Mouse (Mus musculus): ENCODE measurements at regions not wholly inside any gene's neighbourhood (a gene's known extent, or its start where the extent isn't known, plus 50 kb on each side); places are given as distances from the start of the nearest gene placed in this dataset.

- DNase-seq (ENCODE audit: low spot score) (no peak), ATAC-seq (replicated peaks; ENCODE audit: low FRiP score, low TSS enrichment, low read depth) (no peak)
- H3K4me2 ChIP-seq (ENCODE audit: low read length): no peak overlapping the region
- H3K36me3 ChIP-seq (ENCODE audit: control insufficient read depth, insufficient read depth, low read length): no peaks in the 10 kb centered on the region
- 94% methylated on average over 3 of the region's 3 CpGs for WGBS
- H3K9ac ChIP-seq (ENCODE audit: low read length): no peak overlapping the region
- no peaks in the 10 kb centered on the region for H3K9me3 ChIP-seq (ENCODE audit: control insufficient read depth, low read length)
- H3K27me3 ChIP-seq (replicated peaks; ENCODE audit: control insufficient read depth, insufficient read depth, low read length): no peaks in the 10 kb centered on the region
- no peak overlapping the region for H3K4me3 ChIP-seq (ENCODE audit: low read depth, low read length)
- no peaks in the 10 kb centered on the region for H3K4me1 ChIP-seq (replicated peaks; ENCODE audit: control insufficient read depth, insufficient read depth, low read length)
- no peak overlapping the region for H3K27ac ChIP-seq (ENCODE audit: low read depth)
Observed at GRCm38 (mm10) chr4:105555941-105556340, 233.7 kb upstream of the Gm12728 start.

GRCm38 (mm10) chr4:105557396-105557795 is 232.3 kb upstream of the Gm12728 start:
- WGBS: 88% methylated on average over 2 of the region's 2 CpGs
- H3K4me2 ChIP-seq (ENCODE audit: low read length): no peak overlapping the region
- H3K36me3 ChIP-seq (ENCODE audit: control insufficient read depth, insufficient read depth, low read length): no peaks in the 10 kb centered on the region
- H3K4me1 ChIP-seq (replicated peaks; ENCODE audit: control insufficient read depth, insufficient read depth, low read length): no peaks in the 10 kb centered on the region
- no peaks in the 10 kb centered on the region for H3K27me3 ChIP-seq (replicated peaks; ENCODE audit: control insufficient read depth, insufficient read depth, low read length)
- H3K9me3 ChIP-seq (ENCODE audit: control insufficient read depth, low read length): no peaks in the 10 kb centered on the region
- no peak overlapping the region for H3K9ac ChIP-seq (ENCODE audit: low read length)
- ATAC-seq (replicated peaks; ENCODE audit: low FRiP score, low TSS enrichment, low read depth): no peak
- H3K4me3 ChIP-seq (ENCODE audit: low read depth, low read length): no peak overlapping the region
- no peak overlapping the region for H3K27ac ChIP-seq (ENCODE audit: low read depth)
- DNase-seq (ENCODE audit: low spot score): no peak

- Histone ChIP-seq H3K36me3 (ENCODE audit: control insufficient read depth, insufficient read depth, low read length) (no peaks in the 10 kb centered on the region), H3K27ac (ENCODE audit: low read depth) (no peak overlapping the region), H3K4me1 (replicated peaks; ENCODE audit: control insufficient read depth, insufficient read depth, low read length) (no peaks in the 10 kb centered on the region), H3K9me3 (ENCODE audit: control insufficient read depth, low read length) (no peaks in the 10 kb centered on the region), H3K4me2 (ENCODE audit: low read length) (no peak overlapping the region), H3K9ac (ENCODE audit: low read length) (no peak overlapping the region), H3K27me3 (replicated peaks; ENCODE audit: control insufficient read depth, insufficient read depth, low read length) (no peaks in the 10 kb centered on the region), H3K4me3 (ENCODE audit: low read depth, low read length) (no peak overlapping the region)
- WGBS: 40% methylated on average over 3 of the region's 3 CpGs
- DNase-seq (ENCODE audit: low spot score) (no peak), ATAC-seq (replicated peaks; ENCODE audit: low FRiP score, low TSS enrichment, low read depth) (no peak)
Observed at GRCm38 (mm10) chr4:105560055-105560454, 229.6 kb upstream of the Gm12728 start.

- H3K27me3 ChIP-seq (replicated peaks; ENCODE audit: control insufficient read depth, insufficient read depth, low read length): no peaks in the 10 kb centered on the region
- no peaks in the 10 kb centered on the region for H3K36me3 ChIP-seq (ENCODE audit: control insufficient read depth, insufficient read depth, low read length)
- DNase-seq (ENCODE audit: low spot score) (no peak), ATAC-seq (replicated peaks; ENCODE audit: low FRiP score, low TSS enrichment, low read depth) (no peak)
- no peaks in the 10 kb centered on the region for H3K4me1 ChIP-seq (replicated peaks; ENCODE audit: control insufficient read depth, insufficient read depth, low read length)
- no peak overlapping the region for H3K27ac ChIP-seq (ENCODE audit: low read depth)
- 68% methylated on average over 3 of the region's 3 CpGs for WGBS
- H3K9me3 ChIP-seq (ENCODE audit: control insufficient read depth, low read length): no peaks in the 10 kb centered on the region
- H3K9ac ChIP-seq (ENCODE audit: low read length): no peak overlapping the region
- no peak overlapping the region for H3K4me3 ChIP-seq (ENCODE audit: low read depth, low read length)
- H3K4me2 ChIP-seq (ENCODE audit: low read length): no peak overlapping the region
Observed at GRCm38 (mm10) chr4:105560781-105561180, 228.9 kb upstream of the Gm12728 start.

GRCm38 (mm10) chr4:105561611-105562010 is 228.1 kb upstream of the Gm12728 start:
- Histone ChIP-seq H3K4me3 (ENCODE audit: low read depth, low read length) (no peak overlapping the region), H3K4me1 (replicated peaks; ENCODE audit: control insufficient read depth, insufficient read depth, low read length) (no peaks in the 10 kb centered on the region), H3K36me3 (ENCODE audit: control insufficient read depth, insufficient read depth, low read length) (no peaks in the 10 kb centered on the region), H3K27me3 (replicated peaks; ENCODE audit: control insufficient read depth, insufficient read depth, low read length) (no peaks in the 10 kb centered on the region), H3K27ac (ENCODE audit: low read depth) (no peak overlapping the region), H3K9me3 (ENCODE audit: control insufficient read depth, low read length) (no peaks in the 10 kb centered on the region), H3K9ac (ENCODE audit: low read length) (no peak overlapping the region), H3K4me2 (ENCODE audit: low read length) (no peak overlapping the region)
- WGBS: 77% methylated on average over 3 of the region's 3 CpGs
- DNase-seq (ENCODE audit: low spot score) (no peak), ATAC-seq (replicated peaks; ENCODE audit: low FRiP score, low TSS enrichment, low read depth) (no peak)

- WGBS: 92% methylated on average over 7 of the region's 7 CpGs
Observed at GRCm38 (mm10) chr4:105565796-105566195, 223.9 kb upstream of the Gm12728 start.

GRCm38 (mm10) chr4:105566513-105567457 is 222.9 kb upstream of the Gm12728 start:
- ATAC-seq (replicated peaks; ENCODE audit: low FRiP score, low TSS enrichment, low read depth) (no peak), DNase-seq (ENCODE audit: low spot score) (no peak)
- WGBS: 34% methylated on average over 8 of the region's 8 CpGs

More at GRCm38 (mm10) chr4:105565796-105566195, 223.9 kb upstream of the Gm12728 start:
- no peak overlapping the region for H3K9ac ChIP-seq (ENCODE audit: low read length)
- H3K27me3 ChIP-seq (replicated peaks; ENCODE audit: control insufficient read depth, insufficient read depth, low read length): no peaks in the 10 kb centered on the region
- H3K4me2 ChIP-seq (ENCODE audit: low read length): no peak overlapping the region
- DNase-seq (ENCODE audit: low spot score): no peak
- no peaks in the 10 kb centered on the region for H3K4me1 ChIP-seq (replicated peaks; ENCODE audit: control insufficient read depth, insufficient read depth, low read length)
- no peaks in the 10 kb centered on the region for H3K36me3 ChIP-seq (ENCODE audit: control insufficient read depth, insufficient read depth, low read length)
- no peak for ATAC-seq (replicated peaks; ENCODE audit: low FRiP score, low TSS enrichment, low read depth)
- no peaks in the 10 kb centered on the region for H3K9me3 ChIP-seq (ENCODE audit: control insufficient read depth, low read length)
- no peak overlapping the region for H3K4me3 ChIP-seq (ENCODE audit: low read depth, low read length)
- H3K27ac ChIP-seq (ENCODE audit: low read depth): no peak overlapping the region

GRCm38 (mm10) chr4:105569671-105570070 is 220.0 kb upstream of the Gm12728 start:
- Histone ChIP-seq H3K4me3 (ENCODE audit: low read depth, low read length) (no peak overlapping the region), H3K27ac (ENCODE audit: low read depth) (no peak overlapping the region), H3K27me3 (replicated peaks; ENCODE audit: control insufficient read depth, insufficient read depth, low read length) (no peaks in the 10 kb centered on the region), H3K4me2 (ENCODE audit: low read length) (no peak overlapping the region), H3K9me3 (ENCODE audit: control insufficient read depth, low read length) (no peaks in the 10 kb centered on the region), H3K9ac (ENCODE audit: low read length) (no peak overlapping the region), H3K36me3 (ENCODE audit: control insufficient read depth, insufficient read depth, low read length) (no peaks in the 10 kb centered on the region), H3K4me1 (replicated peaks; ENCODE audit: control insufficient read depth, insufficient read depth, low read length) (no peaks in the 10 kb centered on the region)
- ATAC-seq (replicated peaks; ENCODE audit: low FRiP score, low TSS enrichment, low read depth) (no peak), DNase-seq (ENCODE audit: low spot score) (no peak)
- WGBS: 84% methylated on average over 1 of the region's 1 CpGs

More at GRCm38 (mm10) chr4:105566513-105567457, 222.9 kb upstream of the Gm12728 start:
- H3K4me3 ChIP-seq (ENCODE audit: low read depth, low read length): no peak overlapping the region
- no peaks in the 10 kb centered on the region for H3K27me3 ChIP-seq (replicated peaks; ENCODE audit: control insufficient read depth, insufficient read depth, low read length)
- H3K9ac ChIP-seq (ENCODE audit: low read length): no peak overlapping the region
- H3K27ac ChIP-seq (ENCODE audit: low read depth): no peak overlapping the region
- H3K9me3 ChIP-seq (ENCODE audit: control insufficient read depth, low read length): no peaks in the 10 kb centered on the region
- H3K4me1 ChIP-seq (replicated peaks; ENCODE audit: control insufficient read depth, insufficient read depth, low read length): no peaks in the 10 kb centered on the region
- H3K4me2 ChIP-seq (ENCODE audit: low read length): no peak overlapping the region
- H3K36me3 ChIP-seq (ENCODE audit: control insufficient read depth, insufficient read depth, low read length): no peaks in the 10 kb centered on the region

- no peak overlapping the region for H3K9ac ChIP-seq (ENCODE audit: low read length)
- no peaks in the 10 kb centered on the region for H3K27me3 ChIP-seq (replicated peaks; ENCODE audit: control insufficient read depth, insufficient read depth, low read length)
- WGBS: 75% methylated on average over 2 of the region's 2 CpGs
- ATAC-seq (replicated peaks; ENCODE audit: low FRiP score, low TSS enrichment, low read depth) (no peak), DNase-seq (ENCODE audit: low spot score) (no peak)
- H3K4me1 ChIP-seq (replicated peaks; ENCODE audit: control insufficient read depth, insufficient read depth, low read length): no peaks in the 10 kb centered on the region
- H3K36me3 ChIP-seq (ENCODE audit: control insufficient read depth, insufficient read depth, low read length): no peaks in the 10 kb centered on the region
- no peak overlapping the region for H3K4me2 ChIP-seq (ENCODE audit: low read length)
- H3K9me3 ChIP-seq (ENCODE audit: control insufficient read depth, low read length): no peaks in the 10 kb centered on the region
- no peak overlapping the region for H3K4me3 ChIP-seq (ENCODE audit: low read depth, low read length)
- H3K27ac ChIP-seq (ENCODE audit: low read depth): no peak overlapping the region
Observed at GRCm38 (mm10) chr4:105575550-105575949, 214.1 kb upstream of the Gm12728 start.

Measured in intestine, embryonic 14.5 days (tissue).